Mouse (Mus musculus) T-helper 2 cell (primary cell): ENCODE results near the gene Ttc3.

Source experiments
- in situ Hi-C: fragments of 300-600 bp; cut with MboI, MseI; formaldehyde crosslinking; loops from one replicate; pipeline ENCODE4 v1.15.1; 2025; ENCODE audit warnings: high pct_unique_total_duplicates

Gene Ttc3

GRCm38 (mm10) chr16:94497911-94498310 is 127.5 kb downstream of the Ttc3 start:
- in situ Hi-C loops, result no loop called here

- in situ Hi-C loops, result no loop called here
Observed at GRCm38 (mm10) chr16:94504192-94504591, 133.8 kb downstream of the Ttc3 start.

GRCm38 (mm10) chr16:94507071-94507470 is 136.7 kb downstream of the Ttc3 start:
- in situ Hi-C loops, result no loop called here

GRCm38 (mm10) chr16:94508769-94509168 is 138.4 kb downstream of the Ttc3 start:
- in situ Hi-C loops, result no loop called here

- in situ Hi-C loops, result no loop called here
Observed at GRCm38 (mm10) chr16:94509983-94510382, 139.6 kb downstream of the Ttc3 start.

GRCm38 (mm10) chr16:94517606-94518005 is 147.2 kb downstream of the Ttc3 start:
- in situ Hi-C loops, result no loop called here
